Mouse (Mus musculus) liver, embryonic 12.5 days (tissue): ENCODE measurements at regions not wholly inside any gene's neighbourhood (a gene's known extent, or its start where the extent isn't known, plus 50 kb on each side); places are given as distances from the start of the nearest gene placed in this dataset.

Experiments
- ATAC-seq: fragments of 200-750 bp; cut with Nextera tagmentation; 2 replicates; pipeline ENCODE4 v1.8.0; 2017; ENCODE audit warnings: moderate number of reproducible peaks, mild to moderate bottlenecking, moderate library complexity
- H3K27ac ChIP-seq: fragments of 300-500 bp; sonication (generic); 2 replicates; pipeline ENCODE4 v1.5.1; 2016; ENCODE audit warnings: mild to moderate bottlenecking
- H3K27me3 ChIP-seq: fragments of 300-500 bp; sonication (generic); replicated peaks from 2 replicates; pipeline ENCODE4 v1.6.1; 2016; ENCODE audit warnings: mild to moderate bottlenecking, moderate library complexity
- H3K36me3 ChIP-seq: fragments of 300-500 bp; sonication (generic); 2 replicates; pipeline ENCODE4 v1.6.1; 2016; ENCODE audit warnings: mild to moderate bottlenecking, moderate library complexity
- H3K4me1 ChIP-seq: fragments of 300-500 bp; sonication (generic); 2 replicates; pipeline ENCODE4 v1.6.1; 2016
- H3K4me2 ChIP-seq: fragments of 300-500 bp; sonication (generic); 2 replicates; pipeline ENCODE4 v1.6.1; 2016; ENCODE audit warnings: mild to moderate bottlenecking, moderate library complexity
- H3K4me3 ChIP-seq: fragments of 300-500 bp; sonication (generic); 2 replicates; pipeline ENCODE4 v1.5.1; 2016; ENCODE audit warnings: mild to moderate bottlenecking, moderate library complexity
- H3K9ac ChIP-seq: fragments of 300-500 bp; sonication (generic); 2 replicates; pipeline ENCODE4 v1.6.1; 2016; ENCODE audit warnings: mild to moderate bottlenecking, moderate library complexity
- H3K9me3 ChIP-seq: fragments of 300-500 bp; sonication (generic); replicated peaks from 2 replicates; pipeline ENCODE4 v1.6.1; 2016; ENCODE audit warnings: mild to moderate bottlenecking, moderate library complexity
- WGBS: fragments of 180-500 bp; shearing (Covaris S2); methylation state at CpG from one replicate; pipeline ENCODE4 v1.1.7; 2016; ENCODE audit not compliant: insufficient replicate concordance; 5-methylcytosine and 5-hydroxymethylcytosine counted together

DNA sequence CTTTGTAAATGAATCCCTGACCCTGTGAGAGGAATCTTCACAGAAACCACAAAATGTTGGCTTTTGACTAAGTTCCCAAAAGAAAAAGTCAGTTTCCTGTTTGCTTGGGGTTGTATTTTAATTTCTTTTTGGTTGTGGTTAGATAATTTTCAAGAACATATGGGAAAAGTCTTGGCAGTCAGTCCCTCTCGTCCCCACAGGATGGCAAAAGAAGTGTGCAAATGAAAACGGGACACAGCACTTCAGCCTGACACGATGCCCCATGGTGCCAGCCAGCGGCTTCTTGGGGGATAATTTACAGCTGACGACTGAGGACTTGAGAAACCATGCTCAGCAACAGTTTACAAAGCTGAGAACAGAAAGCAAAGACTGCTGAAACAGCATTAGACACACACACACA is 281.2 kb upstream of the Klf3 start:
- no peak for ATAC-seq
- no peak overlapping the region for H3K27ac ChIP-seq
- no peaks in the 10 kb centered on the region for H3K9me3 ChIP-seq
- no peak overlapping the region for H3K4me3 ChIP-seq
- no peak overlapping the region for H3K9ac ChIP-seq
- H3K4me1 ChIP-seq = peaks cover 11% of the 10 kb centered on the region
- no peaks in the 10 kb centered on the region for H3K36me3 ChIP-seq
- H3K4me2 ChIP-seq = no peak overlapping the region
- WGBS = 50% methylated on average over 5 of the region's 5 CpGs
- no peaks in the 10 kb centered on the region for H3K27me3 ChIP-seq

DNA sequence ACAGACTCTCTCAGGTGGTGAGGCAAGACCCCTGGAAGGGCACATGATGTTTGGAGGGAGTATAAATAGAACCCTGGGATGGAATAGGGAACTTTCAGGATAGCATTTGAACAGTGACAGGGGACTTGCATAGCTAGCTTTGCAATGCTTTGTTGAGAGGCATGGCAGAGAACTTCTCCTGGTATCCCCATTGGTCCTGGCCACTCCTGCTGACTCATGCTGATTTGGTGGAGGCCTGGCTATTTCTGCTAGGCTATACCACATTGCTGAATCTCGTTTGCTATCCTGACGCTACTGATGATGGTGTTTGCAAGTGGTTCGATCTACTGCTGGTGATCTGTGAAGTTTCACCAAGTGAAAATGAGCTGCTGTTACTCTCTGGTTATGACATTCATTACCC is 276.7 kb upstream of the Klf3 start:
- no peak overlapping the region for H3K27ac ChIP-seq
- ATAC-seq = peak; percentile 75
- H3K9ac ChIP-seq = no peak overlapping the region
- H3K4me2 ChIP-seq = no peak overlapping the region
- 73% methylated on average over 3 of the region's 3 CpGs for WGBS
- no peaks in the 10 kb centered on the region for H3K27me3 ChIP-seq
- no peak overlapping the region for H3K4me3 ChIP-seq
- peaks cover 11% of the 10 kb centered on the region for H3K4me1 ChIP-seq
- H3K9me3 ChIP-seq = no peaks in the 10 kb centered on the region
- no peaks in the 10 kb centered on the region for H3K36me3 ChIP-seq

DNA sequence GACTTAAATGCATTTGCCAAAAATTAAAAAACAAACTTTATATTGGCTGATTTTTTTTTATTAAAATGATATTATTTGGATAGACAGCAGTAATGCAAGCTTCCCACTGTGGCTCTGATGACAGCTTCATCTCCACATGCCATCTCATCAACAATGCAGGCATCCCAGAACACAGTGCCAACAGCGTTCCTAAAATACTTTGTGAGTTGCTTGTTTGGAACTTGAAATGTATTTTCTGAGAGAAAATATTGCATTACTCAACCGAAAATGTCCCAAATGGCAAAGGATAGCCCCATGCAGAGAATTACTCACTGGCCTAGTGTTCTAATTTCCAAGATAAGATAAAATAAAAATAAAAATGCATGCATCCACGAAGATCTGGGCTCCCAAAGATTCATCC is 275.2 kb upstream of the Klf3 start:
- H3K27ac ChIP-seq = no peak overlapping the region
- H3K4me1 ChIP-seq = peaks cover 11% of the 10 kb centered on the region
- no peak for ATAC-seq
- no peak overlapping the region for H3K9ac ChIP-seq
- H3K9me3 ChIP-seq = no peaks in the 10 kb centered on the region
- H3K36me3 ChIP-seq = no peaks in the 10 kb centered on the region
- no peak overlapping the region for H3K4me3 ChIP-seq
- H3K4me2 ChIP-seq = no peak overlapping the region
- no peaks in the 10 kb centered on the region for H3K27me3 ChIP-seq
- 60% methylated on average over 3 of the region's 3 CpGs for WGBS

DNA sequence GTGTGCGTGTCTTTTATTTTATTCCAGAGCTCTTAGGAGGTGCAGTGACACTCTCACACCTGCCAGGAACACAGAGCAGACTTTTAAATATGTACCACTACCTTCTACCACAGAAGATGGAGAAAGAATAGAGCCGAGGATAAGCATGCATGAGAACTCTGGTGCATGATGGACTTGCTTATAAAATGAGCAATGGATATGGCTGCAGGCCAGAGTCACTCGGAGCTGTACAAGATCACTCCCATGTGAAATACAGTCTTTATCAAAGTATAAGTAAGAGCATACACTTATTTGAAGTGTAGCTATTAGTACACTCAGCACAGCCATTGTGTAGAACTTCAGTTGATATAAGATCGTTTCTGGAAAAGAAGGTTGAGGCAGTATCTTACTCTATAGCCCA is 268.8 kb upstream of the Klf3 start:
- H3K9me3 ChIP-seq = no peaks in the 10 kb centered on the region
- WGBS = 82% methylated on average over 4 of the region's 4 CpGs
- no peak overlapping the region for H3K9ac ChIP-seq
- ATAC-seq = no peak
- H3K36me3 ChIP-seq = no peaks in the 10 kb centered on the region
- H3K27me3 ChIP-seq = no peaks in the 10 kb centered on the region
- peaks cover 15% of the 10 kb centered on the region; the same call in 1 of the 2 replicates for H3K4me1 ChIP-seq
- H3K4me3 ChIP-seq = no peak overlapping the region
- no peak overlapping the region for H3K27ac ChIP-seq
- H3K4me2 ChIP-seq = no peak overlapping the region

DNA sequence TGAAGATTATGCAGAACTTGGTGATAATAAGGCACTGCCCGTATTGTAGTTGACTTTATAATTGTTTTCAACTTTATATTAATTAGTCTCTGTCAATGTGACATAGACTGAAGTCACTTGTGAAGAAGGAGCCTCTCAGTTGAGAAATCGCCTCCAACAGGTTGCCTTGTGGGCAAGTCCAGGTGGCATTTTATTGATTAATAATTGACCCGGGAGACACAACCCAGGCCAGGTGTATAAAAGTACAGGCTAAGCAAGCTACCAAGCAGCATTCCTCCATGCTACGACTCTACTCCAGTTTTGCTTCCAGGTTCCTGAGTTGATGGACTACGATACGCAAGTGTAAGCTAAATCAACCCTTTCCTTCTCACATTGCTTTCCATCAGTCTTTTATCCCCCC is 268.2 kb upstream of the Klf3 start:
- Histone ChIP-seq H3K27me3 (no peaks in the 10 kb centered on the region), H3K4me2 (no peak overlapping the region), H3K27ac (no peak overlapping the region), H3K4me1 (peaks cover 15% of the 10 kb centered on the region; the same call in 1 of the 2 replicates), H3K36me3 (no peaks in the 10 kb centered on the region), H3K9ac (no peak overlapping the region), H3K9me3 (no peaks in the 10 kb centered on the region), H3K4me3 (no peak overlapping the region)
- WGBS = 78% methylated on average over 6 of the region's 6 CpGs
- ATAC-seq = no peak

DNA sequence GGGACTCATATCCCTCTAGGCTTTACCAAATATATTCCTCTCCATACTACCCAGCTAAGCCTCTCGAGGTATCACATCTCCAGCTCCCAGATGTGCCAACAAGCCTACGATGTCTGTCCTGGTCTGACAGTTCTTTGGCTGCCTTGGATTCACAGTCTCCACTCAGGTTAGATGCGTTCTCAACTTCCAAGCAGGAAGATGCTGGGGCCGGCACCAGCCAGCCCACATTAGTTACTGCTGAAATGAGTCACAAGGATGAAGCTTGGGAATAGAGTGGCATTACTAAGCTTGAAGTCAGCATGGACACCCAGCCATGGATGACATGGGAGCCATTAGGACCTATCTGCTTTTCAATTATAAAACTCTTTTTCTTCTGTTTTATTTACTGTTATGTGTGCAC is 267.6 kb upstream of the Klf3 start:
- Histone ChIP-seq H3K9me3 (no peaks in the 10 kb centered on the region), H3K9ac (no peak overlapping the region), H3K27ac (no peak overlapping the region), H3K4me2 (no peak overlapping the region), H3K4me1 (peaks cover 15% of the 10 kb centered on the region; the same call in 1 of the 2 replicates), H3K27me3 (no peaks in the 10 kb centered on the region), H3K36me3 (no peaks in the 10 kb centered on the region), H3K4me3 (no peak overlapping the region)
- 87% methylated on average over 4 of the region's 4 CpGs for WGBS
- ATAC-seq = no peak

DNA sequence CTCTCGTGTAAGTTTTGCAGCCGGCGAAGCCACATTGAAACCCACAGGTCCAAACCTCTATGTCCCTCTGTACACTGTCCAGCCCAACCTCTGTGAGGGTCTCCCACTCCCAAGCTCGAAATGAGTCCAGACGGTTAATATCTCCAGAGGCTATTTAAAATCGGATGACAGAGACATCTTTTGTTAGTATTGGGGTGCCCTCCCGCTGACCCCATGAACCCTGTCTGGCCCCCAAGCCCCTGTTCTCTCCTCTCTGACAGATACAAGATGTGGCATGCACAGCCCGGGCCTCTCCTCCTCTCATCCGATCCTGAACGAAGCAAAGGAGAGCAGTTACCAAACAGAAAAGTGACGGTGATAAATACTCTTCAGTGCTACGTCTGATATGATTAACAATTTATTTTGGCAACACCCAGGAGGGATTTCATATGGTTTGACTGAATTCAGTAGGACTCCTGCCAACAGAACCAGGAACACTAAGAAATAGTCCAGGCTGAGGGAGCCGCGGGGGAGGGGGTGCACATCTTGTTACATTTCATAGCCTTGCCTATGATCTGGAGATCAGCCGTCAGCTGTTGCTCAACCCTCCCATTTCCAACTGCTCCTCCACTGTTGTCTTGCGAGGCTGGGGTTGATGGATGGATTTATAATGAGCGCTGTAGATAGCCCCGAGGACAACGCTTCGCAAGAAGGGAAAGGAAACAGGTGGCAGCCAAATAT is 266.6 kb upstream of the Klf3 start:
- H3K36me3 ChIP-seq = no peaks in the 10 kb centered on the region
- WGBS = 68% methylated on average over 20 of the region's 20 CpGs
- no peaks in the 10 kb centered on the region for H3K9me3 ChIP-seq
- no peak for ATAC-seq
- H3K4me2 ChIP-seq = no peak overlapping the region
- H3K27ac ChIP-seq = no peak overlapping the region
- H3K4me3 ChIP-seq = no peak overlapping the region
- H3K27me3 ChIP-seq = no peaks in the 10 kb centered on the region
- no peak overlapping the region for H3K9ac ChIP-seq
- H3K4me1 ChIP-seq = peaks cover 15% of the 10 kb centered on the region; the same call in 1 of the 2 replicates

DNA sequence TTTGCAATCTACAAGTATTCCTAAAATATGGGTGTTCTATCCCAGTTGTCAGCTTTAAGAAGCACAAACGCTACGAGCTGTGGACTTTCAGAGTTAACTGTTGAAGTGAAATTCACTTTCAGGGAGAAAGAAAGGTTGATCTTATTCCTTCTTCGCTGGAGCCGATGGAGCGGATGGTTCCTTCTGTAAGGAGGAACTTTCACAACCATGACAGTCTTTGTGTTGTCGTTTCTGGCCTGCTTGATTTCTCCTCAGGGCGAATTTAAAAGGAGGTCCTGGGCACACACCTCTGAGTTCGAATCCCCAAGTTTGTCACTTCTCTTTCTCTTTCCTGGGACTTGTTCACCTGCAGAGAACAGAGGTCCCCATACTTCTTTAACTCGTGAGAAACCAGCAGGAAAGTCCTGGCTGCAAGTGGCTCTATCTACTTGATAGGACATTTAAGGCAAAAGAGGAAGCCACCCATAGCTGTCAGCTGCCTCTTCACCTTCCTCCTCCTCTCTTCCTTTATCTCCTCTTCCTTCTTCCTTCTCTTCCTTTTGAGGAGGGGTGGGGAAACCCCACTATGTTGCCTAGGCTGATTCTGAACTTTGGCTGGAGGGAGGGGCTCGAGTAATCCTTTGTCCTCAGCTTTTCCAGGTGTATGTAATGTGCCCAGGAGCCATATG is 265.9 kb upstream of the Klf3 start:
- Histone ChIP-seq H3K4me1 (peaks cover 15% of the 10 kb centered on the region; the same call in 1 of the 2 replicates), H3K27me3 (no peaks in the 10 kb centered on the region), H3K4me3 (no peak overlapping the region), H3K27ac (0 out of 2 replicates have a peak overlapping the region, but pooled peaks have one; percentile 4), H3K9me3 (no peaks in the 10 kb centered on the region), H3K9ac (no peak overlapping the region), H3K4me2 (no peak overlapping the region), H3K36me3 (no peaks in the 10 kb centered on the region)
- no peak for ATAC-seq
- WGBS = 44% methylated on average over 10 of the region's 10 CpGs

DNA sequence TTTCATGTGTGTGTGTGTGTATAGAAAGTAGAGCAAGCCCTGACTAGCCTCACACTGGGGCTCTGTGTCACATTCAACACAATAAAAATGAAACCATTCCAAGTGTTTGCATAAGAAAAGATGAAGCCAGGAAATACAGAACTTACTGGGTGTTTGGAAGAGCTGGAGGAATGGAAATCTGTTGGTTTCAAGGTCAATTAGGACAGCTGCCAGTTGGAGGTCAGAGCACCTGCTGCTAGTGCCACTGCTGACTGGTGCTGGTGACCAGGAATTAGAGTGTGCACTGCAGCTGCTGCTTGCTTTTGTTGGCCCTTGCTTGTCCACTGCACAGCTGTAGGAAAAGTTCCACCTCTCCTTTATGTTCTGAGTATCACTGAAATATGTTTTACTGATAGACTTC is 261.4 kb upstream of the Klf3 start:
- H3K36me3 ChIP-seq = no peaks in the 10 kb centered on the region
- H3K4me1 ChIP-seq = peaks cover 14% of the 10 kb centered on the region; the same call in 1 of the 2 replicates
- no peak overlapping the region for H3K27ac ChIP-seq
- H3K9ac ChIP-seq = no peak overlapping the region
- ATAC-seq = no peak
- H3K9me3 ChIP-seq = peaks cover 8% of the 10 kb centered on the region; the same call in 1 of the 2 replicates
- no peak overlapping the region for H3K4me3 ChIP-seq
- H3K27me3 ChIP-seq = no peaks in the 10 kb centered on the region
- H3K4me2 ChIP-seq = no peak overlapping the region

DNA sequence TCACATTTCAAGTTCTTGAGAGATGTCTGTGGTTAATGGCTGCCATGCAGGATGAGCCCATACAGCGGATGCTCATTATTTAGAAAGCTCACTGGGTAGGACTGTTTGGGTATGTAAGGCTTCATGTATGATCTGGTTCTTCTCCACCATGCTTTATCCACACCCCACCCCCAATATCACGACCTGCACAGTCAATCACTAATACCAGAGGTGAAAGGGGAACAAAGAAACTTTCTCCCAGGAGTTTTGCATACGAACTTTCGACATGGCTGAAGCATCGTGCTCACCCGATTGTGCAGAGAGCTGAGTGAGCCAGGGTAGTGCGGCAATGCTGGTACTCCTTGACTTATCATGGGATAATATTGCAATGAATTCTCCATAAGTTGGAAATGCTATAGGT is 247.3 kb upstream of the Klf3 start:
- no peak for ATAC-seq
- Histone ChIP-seq H3K27me3 (no peaks in the 10 kb centered on the region), H3K4me3 (no peak overlapping the region), H3K9me3 (no peaks in the 10 kb centered on the region), H3K4me2 (no peak overlapping the region), H3K36me3 (no peaks in the 10 kb centered on the region), H3K9ac (no peak overlapping the region), H3K4me1 (no peaks in the 10 kb centered on the region), H3K27ac (no peak overlapping the region)
- 80% methylated on average over 7 of the region's 7 CpGs for WGBS

DNA sequence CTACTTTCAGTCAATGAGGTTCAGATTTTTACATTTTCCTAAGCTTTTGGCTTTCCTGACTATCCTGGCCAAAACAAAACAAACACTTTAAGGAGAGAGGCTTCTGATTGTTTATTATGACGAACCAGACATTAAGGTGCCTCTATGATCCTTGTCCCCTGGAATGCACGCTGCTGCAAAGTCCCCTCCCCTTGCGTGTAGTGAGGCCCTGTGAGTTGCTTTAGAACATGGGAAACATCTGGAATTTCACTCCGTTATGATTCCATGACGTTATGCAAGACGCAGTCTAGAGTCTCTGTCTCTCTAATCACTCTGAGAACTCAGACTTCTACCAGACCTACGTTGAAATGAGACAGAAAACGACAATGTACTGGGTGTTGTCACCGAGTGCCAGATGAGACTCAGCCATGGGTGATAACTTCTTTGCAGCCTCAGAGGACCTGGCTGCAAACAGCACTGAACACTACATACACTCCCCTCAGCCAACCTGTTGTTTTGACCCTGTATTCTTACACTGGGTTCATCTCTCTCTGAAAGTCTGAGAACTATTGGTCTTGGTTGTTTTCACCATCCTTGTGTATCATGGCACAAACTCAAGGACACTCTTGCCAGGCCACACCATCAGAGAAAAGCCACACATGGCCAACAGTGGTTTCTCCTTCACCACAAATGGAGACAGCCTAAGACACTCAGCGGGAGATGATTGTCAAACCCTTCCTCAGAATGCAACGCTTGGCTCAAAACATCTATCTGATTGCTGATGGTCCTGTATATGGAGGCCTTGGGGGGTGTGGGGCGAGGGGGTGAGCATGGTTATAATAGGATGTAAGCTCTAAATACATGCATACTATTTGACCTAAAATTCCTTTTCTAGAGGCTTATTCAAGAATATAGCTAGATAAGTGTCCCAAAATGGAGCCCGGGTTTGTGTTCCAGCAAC is 236.5 kb upstream of the Klf3 start:
- H3K36me3 ChIP-seq = no peaks in the 10 kb centered on the region
- peaks cover 5% of the 10 kb centered on the region for H3K9me3 ChIP-seq
- ATAC-seq = peak; percentile 65
- 64% methylated on average over 13 of the region's 13 CpGs for WGBS
- H3K4me2 ChIP-seq = no peak overlapping the region
- peak overlapping the region; percentile 51; the same call in 1 of the 2 replicates for H3K9ac ChIP-seq
- no peaks in the 10 kb centered on the region for H3K27me3 ChIP-seq
- H3K4me3 ChIP-seq = no peak overlapping the region
- H3K27ac ChIP-seq = peak overlapping the region; percentile 89
- peaks cover 36% of the 10 kb centered on the region for H3K4me1 ChIP-seq

DNA sequence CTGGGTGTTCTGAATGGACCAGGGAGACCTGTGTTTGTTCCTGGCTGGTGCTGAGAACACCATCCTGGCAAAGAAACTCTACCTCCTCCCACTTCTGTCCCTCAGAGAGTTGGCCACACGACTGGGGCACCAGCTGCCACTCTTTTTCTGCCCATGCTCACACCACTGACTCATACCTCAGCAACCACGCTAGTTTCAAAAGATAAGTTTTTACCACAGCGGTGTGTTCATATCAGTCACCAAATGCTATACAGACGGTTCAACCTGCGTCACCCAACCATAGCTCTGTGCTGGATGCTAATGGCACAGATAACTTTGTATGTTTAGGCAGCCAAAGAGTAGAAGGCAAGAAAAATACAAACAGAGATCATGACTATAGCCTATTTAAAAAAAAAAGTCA is 235.4 kb upstream of the Klf3 start:
- peak overlapping the region; percentile 89 for H3K27ac ChIP-seq
- H3K27me3 ChIP-seq = no peaks in the 10 kb centered on the region
- no peaks in the 10 kb centered on the region for H3K36me3 ChIP-seq
- H3K9ac ChIP-seq = peak overlapping the region; percentile 51
- H3K4me1 ChIP-seq = peaks cover 36% of the 10 kb centered on the region
- peak overlapping the region; percentile 38; the same call in 1 of the 2 replicates for H3K4me2 ChIP-seq
- WGBS = 28% methylated on average over 5 of the region's 5 CpGs
- no peak overlapping the region for H3K4me3 ChIP-seq
- peak; percentile 98 for ATAC-seq
- peaks cover 5% of the 10 kb centered on the region for H3K9me3 ChIP-seq
